Mouse (Mus musculus) MEL (cell line): ENCODE results near the gene Slc35c1. TPM values are rescaled to one million over a fixed set of nuclear protein-coding genes. Genes with fewer than 3 reads are reported as not detected.

Experiments
- DNase-seq: peaks from one replicate; pipeline ENCODE4 v3.0.0; 2011; ENCODE audit warnings: low read depth, low spot score
- H3K27ac ChIP-seq: 2 replicates; pipeline ENCODE4 v1.5.1; 2012; ENCODE audit warnings: low read depth, mild to moderate bottlenecking, control low read depth, low read length, moderate library complexity; ENCODE audit not compliant: control insufficient read depth
- H3K27me3 ChIP-seq, 2 experiments: fragments of 150-350 bp in 1 of 2; sonication (generic) in 1 of 2; 2 replicates each; pipeline ENCODE4 v1.6.1; 2012; ENCODE audit warnings: low read length in 2 of 2, mild to moderate bottlenecking in 2 of 2, improper control_type of control experiment in 1 of 2, moderate library complexity in 1 of 2; ENCODE audit not compliant: insufficient read depth in 2 of 2, control insufficient read depth in 1 of 2
- H3K36me3 ChIP-seq, 2 experiments: 2 replicates each; pipeline ENCODE4 v1.6.1; 2012 to 2014; ENCODE audit warnings: low read length in 2 of 2, improper control_type of control experiment in 1 of 2, inconsistent platforms in 1 of 2, mild to moderate bottlenecking in 1 of 2; ENCODE audit not compliant: insufficient read depth in 2 of 2, control insufficient read depth in 1 of 2
- H3K4me1 ChIP-seq, 2 experiments: fragments of 150-350 bp in 1 of 2; sonication (generic) in 1 of 2; 2 replicates each; pipeline ENCODE4 v1.6.1; 2012; ENCODE audit warnings: low read length in 2 of 2, improper control_type of control experiment in 1 of 2, mild to moderate bottlenecking in 1 of 2; ENCODE audit not compliant: insufficient read depth in 2 of 2, control insufficient read depth in 1 of 2
- H3K4me3 ChIP-seq, 2 experiments: fragments of 150-350 bp in 1 of 2; sonication (generic) in 1 of 2; 2 replicates each; pipeline ENCODE4 v1.5.1; 2012; ENCODE audit warnings: low read depth in 2 of 2, low read length in 2 of 2, mild to moderate bottlenecking in 2 of 2, moderate library complexity in 2 of 2, control low read depth in 1 of 2, improper control_type of control experiment in 1 of 2; ENCODE audit not compliant: control insufficient read depth in 1 of 2, insufficient read depth in 1 of 2
- H3K79me2 ChIP-seq: 2 replicates; pipeline ENCODE4 v1.6.1; 2012; ENCODE audit warnings: mild to moderate bottlenecking, low read length, moderate library complexity; ENCODE audit not compliant: control insufficient read depth, poor library complexity, insufficient read depth
- H3K9ac ChIP-seq: 2 replicates; pipeline ENCODE4 v1.6.1; 2012; ENCODE audit warnings: low read depth, mild to moderate bottlenecking, control low read depth, low read length, moderate library complexity; ENCODE audit not compliant: control insufficient read depth, poor library complexity, severe bottlenecking
- H3K9me3 ChIP-seq: fragments of 150-350 bp; sonication (generic); replicated peaks from 2 replicates; pipeline ENCODE4 v1.6.1; 2012; ENCODE audit warnings: mild to moderate bottlenecking, low read length, improper control_type of control experiment, moderate library complexity; ENCODE audit not compliant: insufficient read depth
- CHD1 ChIP-seq: IDR thresholded peaks from 2 replicates; pipeline ENCODE4 v1.6.1; 2012; ENCODE audit warnings: low read depth, mild to moderate bottlenecking, inconsistent platforms, low read length, improper control_type of control experiment
- CTCF ChIP-seq, 3 experiments: IDR thresholded peaks in 2 of 3; conservative IDR thresholded peaks in 1 of 3; 2 replicates each; pipeline ENCODE4 v1.5.1; 2011 to 2012; ENCODE audit warnings: low read length in 3 of 3, low read depth in 2 of 3, mild to moderate bottlenecking in 2 of 3, improper control_type of control experiment in 1 of 3, inconsistent platforms in 1 of 3, mixed read lengths in 1 of 3, moderate library complexity in 1 of 3; ENCODE audit not compliant: control insufficient read depth in 1 of 3, insufficient read depth in 1 of 3, poor library complexity in 1 of 3, severe bottlenecking in 1 of 3
- ELF1 ChIP-seq: IDR thresholded peaks from 2 replicates; pipeline ENCODE4 v1.6.1; 2014; ENCODE audit warnings: low read depth, mild to moderate bottlenecking, inconsistent platforms, low read length, improper control_type of control experiment, moderate library complexity
- EP300 ChIP-seq, 2 experiments: IDR thresholded peaks; 2 replicates each; pipeline ENCODE4 v1.6.1; 2011; ENCODE audit warnings: improper control_type of control experiment in 2 of 2, low read length in 2 of 2, low read depth in 1 of 2, mild to moderate bottlenecking in 1 of 2
- GABPA ChIP-seq: IDR thresholded peaks from 2 replicates; pipeline ENCODE4 v1.6.1; 2012; ENCODE audit warnings: low read depth, mild to moderate bottlenecking, inconsistent platforms, low read length, improper control_type of control experiment, moderate library complexity
- KAT2A ChIP-seq: conservative IDR thresholded peaks from 2 replicates; pipeline ENCODE4 v1.6.1; 2012; ENCODE audit warnings: low read depth, low read length, improper control_type of control experiment, inconsistent platforms
- MAZ ChIP-seq: IDR thresholded peaks from 2 replicates; pipeline ENCODE4 v1.6.1; 2012; ENCODE audit warnings: low read depth, mild to moderate bottlenecking, inconsistent platforms, low read length, improper control_type of control experiment
- MXI1 ChIP-seq: IDR thresholded peaks from 2 replicates; pipeline ENCODE4 v1.6.1; 2011; ENCODE audit warnings: mild to moderate bottlenecking, low read depth, low read length, improper control_type of control experiment
- NRF1 ChIP-seq: IDR thresholded peaks from 2 replicates; pipeline ENCODE4 v1.6.1; 2014; ENCODE audit warnings: low read depth, mild to moderate bottlenecking, inconsistent platforms, low read length, improper control_type of control experiment, moderate library complexity; ENCODE audit not compliant: poor library complexity, insufficient read depth, severe bottlenecking
- POLR2A ChIP-seq, 2 experiments: IDR thresholded peaks; 2 replicates each; pipeline ENCODE4 v1.6.1; 2011 to 2012; ENCODE audit warnings: low read length in 2 of 2, mild to moderate bottlenecking in 2 of 2, control low read depth in 1 of 2, improper control_type of control experiment in 1 of 2, low read depth in 1 of 2, moderate library complexity in 1 of 2; ENCODE audit not compliant: control insufficient read depth in 1 of 2, insufficient read depth in 1 of 2, poor library complexity in 1 of 2
- POLR2AphosphoS2 ChIP-seq: IDR thresholded peaks from 2 replicates; pipeline ENCODE4 v1.6.1; 2011; ENCODE audit warnings: low read length, improper control_type of control experiment
- POLR2AphosphoS5 ChIP-seq: IDR thresholded peaks from 2 replicates; pipeline ENCODE4 v1.6.1; 2012; ENCODE audit warnings: low read depth, borderline replicate concordance, mild to moderate bottlenecking, inconsistent platforms, low read length, moderate library complexity, mixed read lengths
- SMC3 ChIP-seq: IDR thresholded peaks from 2 replicates; pipeline ENCODE4 v1.6.1; 2011; ENCODE audit warnings: low read depth, low read length, improper control_type of control experiment
- TBP ChIP-seq: IDR thresholded peaks from 2 replicates; pipeline ENCODE4 v1.8.0; 2011; ENCODE audit warnings: low read depth, low read length, improper control_type of control experiment
- TCF12 ChIP-seq: IDR thresholded peaks from 2 replicates; pipeline ENCODE4 v1.6.1; 2014; ENCODE audit warnings: low read depth, mild to moderate bottlenecking, inconsistent platforms, low read length, improper control_type of control experiment, moderate library complexity
- UBTF ChIP-seq: IDR thresholded peaks from 2 replicates; pipeline ENCODE4 v1.6.1; 2012; ENCODE audit warnings: low read depth, mild to moderate bottlenecking, inconsistent platforms, low read length, improper control_type of control experiment, moderate library complexity, borderline replicate concordance; ENCODE audit not compliant: insufficient read depth
- USF2 ChIP-seq, 2 experiments: IDR thresholded peaks; 2 replicates each; pipeline ENCODE4 v1.6.1; 2011 to 2012; ENCODE audit warnings: improper control_type of control experiment in 2 of 2, low read length in 2 of 2, borderline replicate concordance in 1 of 2, inconsistent platforms in 1 of 2, low read depth in 1 of 2, mild to moderate bottlenecking in 1 of 2; ENCODE audit not compliant: insufficient read depth in 1 of 2
- ZC3H11A ChIP-seq: IDR thresholded peaks from 2 replicates; pipeline ENCODE4 v1.6.1; 2012; ENCODE audit warnings: low read depth, mild to moderate bottlenecking, inconsistent platforms, low read length, improper control_type of control experiment
- polyA plus RNA-seq, 2 experiments: library from polyadenylated mRNA; stranded (reverse) in 1 of 2; unstranded in 1 of 2; fragments of >175 nt in 1 of 2; fragments of >200 nt in 1 of 2; gene quantifications; 2 replicates each; pipeline versions ENCODE4 v1.2.1 to v1.2.4; 2012; ENCODE audit warnings: low replicate concordance in 2 of 2, low read depth in 1 of 2; ENCODE audit not compliant: insufficient read length in 2 of 2, insufficient read depth in 1 of 2, missing spikeins in 1 of 2
- total RNA-seq: library from RNA; depleted of rRNA; stranded (reverse); fragments of 300-350 nt; gene quantifications from 2 replicates; pipeline ENCODE4 v1.2.3, GENCODE M21; 2012

Slc35c1 gene
- total and polyA plus RNA-seq, 3 experiments: 16.8 to 64.5 TPM; not detected in 1

- H3K79me2 ChIP-seq: peaks cover 32% of the 10 kb centered on the region
- H3K27ac ChIP-seq: no peak overlapping the region
- no peaks in the 10 kb centered on the region for H3K9me3 ChIP-seq
- peaks cover 5% of the 10 kb centered on the region in 2 experiments; a peak in 3 of 4 replicates for H3K4me1 ChIP-seq
- no peak overlapping the region for H3K4me3 ChIP-seq
- H3K9ac ChIP-seq: no peak overlapping the region
- no peak for TF ChIP-seq EP300 (IDR thresholded peaks at IDR 0.05; ENCODE audit: low read depth in 1 of 2, low read length in 2 of 2)
- TF ChIP-seq MAZ: no peak
- TF ChIP-seq POLR2AphosphoS5: no peak
- TF ChIP-seq ELF1: no peak
- TF ChIP-seq GABPA: no peak
- TF ChIP-seq MXI1: no peak
- TF ChIP-seq CTCF (IDR thresholded peaks at IDR 0.05 in 2 of 3, conservative IDR thresholded peaks at IDR 0.05 in 1 of 3; ENCODE audit: control insufficient read depth in 1 of 3, insufficient read depth in 1 of 3, low read depth in 2 of 3, low read length in 3 of 3, poor library complexity in 1 of 3, severe bottlenecking in 1 of 3): no peak
- no peak for TF ChIP-seq TCF12
- no peak for TF ChIP-seq POLR2AphosphoS2
- no peak for TF ChIP-seq ZC3H11A
- DNase-seq: no peak
- H3K36me3 ChIP-seq: peaks cover 5 to 23% of the 10 kb centered on the region in 2 experiments
- no peaks in the 10 kb centered on the region for H3K27me3 ChIP-seq
Measured at GRCm38 (mm10) chr2:92425366-92425765, 35.0 kb downstream of the Slc35c1 start.

- Histone ChIP-seq H3K9me3 (no peaks in the 10 kb centered on the region), H3K4me3 (no peak overlapping the region), H3K4me1 (no peaks in the 10 kb centered on the region), H3K36me3 (peaks cover 0 to 29% of the 10 kb centered on the region in 2 experiments; a peak in 2 of 4 replicates), H3K9ac (no peak overlapping the region), H3K27ac (no peak overlapping the region), H3K27me3 (no peaks in the 10 kb centered on the region), H3K79me2 (peaks cover 26% of the 10 kb centered on the region)
- TF ChIP-seq SMC3: no peak
- TF ChIP-seq USF2 (IDR thresholded peaks at IDR 0.05; ENCODE audit: borderline replicate concordance in 1 of 2, insufficient read depth in 1 of 2, low read depth in 1 of 2, low read length in 2 of 2): no peak
- no peak for TF ChIP-seq NRF1
- no peak for TF ChIP-seq EP300 (IDR thresholded peaks at IDR 0.05; ENCODE audit: low read depth in 1 of 2, low read length in 2 of 2)
- TF ChIP-seq UBTF: no peak
- TF ChIP-seq TBP: no peak
- TF ChIP-seq KAT2A: no peak
- TF ChIP-seq CTCF (IDR thresholded peaks at IDR 0.05 in 2 of 3, conservative IDR thresholded peaks at IDR 0.05 in 1 of 3; ENCODE audit: control insufficient read depth in 1 of 3, insufficient read depth in 1 of 3, low read depth in 2 of 3, low read length in 3 of 3, poor library complexity in 1 of 3, severe bottlenecking in 1 of 3): no peak
- TF ChIP-seq POLR2A (IDR thresholded peaks at IDR 0.05; ENCODE audit: control insufficient read depth in 1 of 2, insufficient read depth in 1 of 2, low read depth in 1 of 2, low read length in 2 of 2, poor library complexity in 1 of 2): no peak
- TF ChIP-seq CHD1: no peak
- TF ChIP-seq, all 39 proteins: peak for 0
- no peak for DNase-seq
Measured at GRCm38 (mm10) chr2:92424462-92425308, 35.7 kb downstream of the Slc35c1 start.
